10 mouse cellular contexts compared by ENCODE assay signal in genomic region chr6:108454979-108455836, GRCm38 (mm10).
DNase-seq lines count a peak whose midpoint lies in the region; ATAC-seq and TF ChIP-seq lines count a peak whose summit lies in the region.
"Had no signal": no experiment of that assay in that cellular context is flagged by ENCODE, and none has a peak within 500 bp of the region (broad histone marks: within the 10 kb centered on the region; RNA-seq: fewer than 3 reads in every experiment).

No protein-coding gene starts in this region.

- no peaks in the 10 kb centered on the region for H3K79me2 ChIP-seq in heart, adult 2 months (replicated peaks; ENCODE audit: control insufficient read depth, insufficient read depth, low read length)
- no peaks in the 10 kb centered on the region; the same call in 1 of the 2 replicates for H3K79me2 ChIP-seq in liver, adult 2 months (ENCODE audit: control insufficient read depth, insufficient read depth, low read length)

- no peak for DNase-seq in heart, adult 2 months
- no peak for DNase-seq in heart, adult 8-10 months (ENCODE audit: low spot score)
- no peak for DNase-seq in liver, adult 2 months (ENCODE audit: extremely low read depth, low read depth, low spot score)
- DNase-seq in ovary, postnatal 14 days (ENCODE audit: low spot score) = no peak
- no peak for DNase-seq in cerebellum, postnatal 36 days

- 84% methylated on average over 7 of the region's 7 CpGs for WGBS in heart, adult 2 months
- 97% methylated on average over 7 of the region's 7 CpGs for WGBS in liver, adult 2 months
- WGBS in liver, embryonic 12.5 days (ENCODE audit: insufficient replicate concordance) = 77% methylated on average over 7 of the region's 7 CpGs
- WGBS in forebrain, embryonic 15.5 days = 85% methylated on average over 7 of the region's 7 CpGs
- 86% methylated on average over 7 of the region's 7 CpGs for WGBS in small intestine, adult 2 months

- ATAC-seq in liver, embryonic 12.5 days = no peak
- no peak for ATAC-seq in forebrain, embryonic 15.5 days (replicated peaks)

- peaks cover 13% of the 10 kb centered on the region for H3K4me1 ChIP-seq in heart, adult 2 months (ENCODE audit: control insufficient read depth, insufficient read depth, low read length)
- H3K4me1 ChIP-seq in liver, adult 2 months (ENCODE audit: control insufficient read depth, insufficient read depth, low read length) = peaks cover 43% of the 10 kb centered on the region
- peaks cover 17% of the 10 kb centered on the region for H3K4me1 ChIP-seq in liver, embryonic 12.5 days
- peaks cover 24% of the 10 kb centered on the region for H3K4me1 ChIP-seq in forebrain, embryonic 15.5 days
- peaks cover 38% of the 10 kb centered on the region for H3K4me1 ChIP-seq in small intestine, adult 2 months (ENCODE audit: control insufficient read depth, insufficient read depth, insufficient read length, low read length)

- H3K9me3 ChIP-seq in liver, embryonic 12.5 days (replicated peaks) = no peaks in the 10 kb centered on the region
- H3K9me3 ChIP-seq in forebrain, embryonic 15.5 days = no peaks in the 10 kb centered on the region
- H3K9me3 ChIP-seq: hindbrain, embryonic 12.5 days; megakaryocyte, embryonic 14.5 days had no signal

- no peaks in the 10 kb centered on the region for H3K27me3 ChIP-seq in heart, adult 2 months (ENCODE audit: control insufficient read depth, insufficient read depth, low read length)
- no peaks in the 10 kb centered on the region for H3K27me3 ChIP-seq in liver, adult 2 months (ENCODE audit: control insufficient read depth, insufficient read depth, low read length)
- no peaks in the 10 kb centered on the region for H3K27me3 ChIP-seq in liver, embryonic 12.5 days (replicated peaks)
- no peaks in the 10 kb centered on the region for H3K27me3 ChIP-seq in forebrain, embryonic 15.5 days
- H3K27me3 ChIP-seq in small intestine, adult 2 months (ENCODE audit: control insufficient read depth, insufficient read depth, low read length) = no peaks in the 10 kb centered on the region

- peaks cover 6% of the 10 kb centered on the region for H3K36me3 ChIP-seq in heart, adult 2 months (ENCODE audit: control insufficient read depth, insufficient read depth, low read length)
- no peaks in the 10 kb centered on the region for H3K36me3 ChIP-seq in liver, adult 2 months (ENCODE audit: control insufficient read depth, insufficient read depth, low read length)
- 0 out of 2 replicates have a peak, but pooled peaks cover 3% of the 10 kb centered on the region for H3K36me3 ChIP-seq in liver, embryonic 12.5 days
- H3K36me3 ChIP-seq in forebrain, embryonic 15.5 days = no peaks in the 10 kb centered on the region
- H3K36me3 ChIP-seq in small intestine, adult 2 months (ENCODE audit: control insufficient read depth, insufficient read depth, low read length) = no peaks in the 10 kb centered on the region
- H3K36me3 ChIP-seq: hindbrain, embryonic 12.5 days had no signal

- H3K4me3 ChIP-seq in heart, adult 2 months = no peak overlapping the region
- no peak overlapping the region for H3K4me3 ChIP-seq in liver, adult 2 months (ENCODE audit: insufficient read depth, low read depth, low read length)
- H3K4me3 ChIP-seq in liver, embryonic 12.5 days = no peak overlapping the region
- no peak overlapping the region for H3K4me3 ChIP-seq in forebrain, embryonic 15.5 days
- no peak overlapping the region for H3K4me3 ChIP-seq in small intestine, adult 2 months (ENCODE audit: low read depth, low read length)
- H3K4me3 ChIP-seq: hindbrain, embryonic 12.5 days; megakaryocyte, embryonic 14.5 days had no signal

- no peak overlapping the region for H3K9ac ChIP-seq in heart, adult 2 months (ENCODE audit: low read depth, low read length)
- no peak overlapping the region for H3K9ac ChIP-seq in liver, adult 2 months (ENCODE audit: low read depth, low read length)
- no peak overlapping the region for H3K9ac ChIP-seq in liver, embryonic 12.5 days
- no peak overlapping the region for H3K9ac ChIP-seq in forebrain, embryonic 15.5 days (replicated peaks)
- H3K9ac ChIP-seq: hindbrain, embryonic 12.5 days had no signal

- no peak for TF ChIP-seq EP300 in heart, adult 2 months (IDR thresholded peaks at IDR 0.05; ENCODE audit: insufficient read depth, low read depth, low read length)

- H3K27ac ChIP-seq in heart, adult 2 months = peak overlapping the region; percentile 96
- peak overlapping the region; percentile 72 for H3K27ac ChIP-seq in liver, adult 2 months (replicated peaks; ENCODE audit: insufficient read depth, low read depth, low read length)
- no peak overlapping the region for H3K27ac ChIP-seq in liver, embryonic 12.5 days
- H3K27ac ChIP-seq in forebrain, embryonic 15.5 days (replicated peaks) = 0 out of 2 replicates have a peak overlapping the region, but pooled peaks have one; percentile 4
- H3K27ac ChIP-seq in small intestine, adult 2 months (ENCODE audit: insufficient read depth, low read depth, low read length) = peak overlapping the region; percentile 50
- H3K27ac ChIP-seq: hindbrain, embryonic 12.5 days had no signal

- no peak for TF ChIP-seq CTCF in heart, adult 2 months (IDR thresholded peaks at IDR 0.05)
- no peak for TF ChIP-seq CTCF in liver, adult 2 months (IDR thresholded peaks at IDR 0.05; ENCODE audit: low read depth, low read length)
- no peak for TF ChIP-seq CTCF in small intestine, adult 2 months (IDR thresholded peaks at IDR 0.05; ENCODE audit: extremely low read depth, insufficient read length, insufficient replicate concordance, low read depth, low read length)

- no peak overlapping the region for H3K4me2 ChIP-seq in liver, embryonic 12.5 days
- no peak overlapping the region for H3K4me2 ChIP-seq in forebrain, embryonic 15.5 days (replicated peaks)

- no peak for TF ChIP-seq POLR2A in heart, adult 2 months (IDR thresholded peaks at IDR 0.05; ENCODE audit: insufficient read depth, low read depth, low read length)
- no peak for TF ChIP-seq POLR2A in liver, adult 2 months (IDR thresholded peaks at IDR 0.05; ENCODE audit: extremely low read depth, insufficient read depth, low read length)
- TF ChIP-seq POLR2A in small intestine, adult 2 months (IDR thresholded peaks at IDR 0.05; ENCODE audit: low read depth, low read length) = no peak

- intact Hi-C loops in heart, adult 2 months (cut with DNase I) = no loop called here
